Mouse (Mus musculus): ENCODE measurements around the gene Gid4.

Gid4 gene

DNA sequence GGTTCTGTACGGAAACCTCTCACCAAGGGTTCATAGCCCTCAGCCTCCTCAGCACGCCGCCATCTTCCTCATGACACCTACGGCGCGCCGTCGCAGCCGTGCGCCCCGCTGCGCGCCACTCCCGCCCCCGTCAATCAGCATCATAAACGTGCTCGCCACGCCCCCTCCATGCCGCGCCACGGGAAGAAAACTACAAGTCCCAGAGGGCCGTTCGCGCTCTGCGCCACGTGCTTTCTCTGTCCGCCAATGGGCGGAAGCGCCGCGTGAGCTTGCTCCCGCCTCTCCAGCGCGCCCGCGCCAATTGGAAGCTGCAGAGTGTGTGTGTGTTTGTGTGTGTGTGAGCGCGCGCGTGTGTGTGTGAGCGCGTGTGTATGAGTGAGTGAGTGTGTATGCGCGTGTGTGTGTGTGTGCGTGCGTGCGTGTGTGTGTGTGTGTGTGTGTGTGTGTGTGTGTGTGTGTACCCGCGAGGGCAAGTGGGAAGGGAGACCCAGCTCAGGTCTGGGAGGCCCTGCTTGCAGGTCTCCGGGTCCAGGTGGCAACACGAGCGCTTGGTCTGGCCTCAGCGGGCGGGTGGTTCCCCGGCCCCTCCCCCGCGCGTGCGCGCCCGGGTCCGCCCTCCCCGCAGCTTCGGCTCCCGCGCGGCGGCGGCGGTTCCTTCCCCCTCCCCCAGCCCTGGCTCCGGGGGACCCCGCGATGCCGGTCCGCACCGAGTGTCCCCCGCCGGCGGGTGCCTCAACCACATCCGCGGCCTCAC lies at the start of gene Gid4:
Gid4 (plus strand) TSS at position 183 of the 754 bp plus-strand sequence.
- peak; percentile 98 for DNase-seq (ENCODE audit: low read depth, low spot score)

DNA sequence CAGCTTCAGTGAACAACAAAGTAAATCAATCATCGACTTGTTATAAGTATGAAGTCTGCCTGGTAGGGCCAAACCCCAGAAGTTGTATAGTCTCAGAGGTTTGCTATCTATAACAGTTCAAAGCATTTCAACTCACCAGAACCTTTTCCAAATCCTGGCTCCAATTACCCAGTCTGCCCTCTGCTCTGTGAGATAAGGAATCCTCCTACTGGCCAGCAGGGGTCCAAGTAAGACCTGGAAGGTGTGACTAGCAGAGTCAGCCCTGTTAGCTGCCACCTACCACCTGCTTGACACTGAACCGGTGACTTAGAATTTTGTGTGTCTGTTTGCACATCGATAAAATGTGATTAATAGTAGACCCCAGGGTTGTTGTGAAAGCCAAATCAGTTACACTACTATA lies 49.7 kb upstream of the Gid4 start:
- no peak for DNase-seq (ENCODE audit: low read depth, low spot score)

- DNase-seq (ENCODE audit: low read depth, low spot score): no peak
Observed at GRCm38 (mm10) chr11:60368909-60369308, 48.0 kb upstream of the Gid4 start.

GRCm38 (mm10) chr11:60369448-60369847 lies 47.5 kb upstream of the Gid4 start:
- no peak for DNase-seq (ENCODE audit: low read depth, low spot score)

DNA sequence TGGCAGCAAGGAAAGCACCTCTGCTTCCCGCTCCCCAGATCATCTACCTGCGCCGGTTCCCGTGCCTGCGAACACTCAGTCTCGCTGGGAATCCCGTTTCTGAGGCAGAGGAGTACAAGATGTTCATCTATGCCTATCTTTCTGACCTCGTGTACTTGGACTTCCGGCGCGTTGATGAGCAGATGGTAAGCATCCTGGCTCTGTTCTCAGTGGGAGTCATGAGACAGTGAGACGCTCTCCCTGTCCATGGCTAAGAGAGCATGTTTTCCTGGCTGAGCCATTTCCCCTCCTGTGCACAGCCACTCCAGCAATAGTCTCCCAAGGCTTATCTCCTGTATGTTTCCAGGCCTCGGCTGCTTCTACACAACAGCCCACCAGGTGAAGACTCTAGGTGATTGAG lies 46.5 kb upstream of the Gid4 start:
- no peak for DNase-seq (ENCODE audit: low read depth, low spot score)

- no peak for DNase-seq (ENCODE audit: low read depth, low spot score)
Observed at GRCm38 (mm10) chr11:60374481-60374880, 42.5 kb upstream of the Gid4 start.

GRCm38 (mm10) chr11:60383518-60383917 lies 33.4 kb upstream of the Gid4 start:
- no peak for DNase-seq (ENCODE audit: low read depth, low spot score)

DNA sequence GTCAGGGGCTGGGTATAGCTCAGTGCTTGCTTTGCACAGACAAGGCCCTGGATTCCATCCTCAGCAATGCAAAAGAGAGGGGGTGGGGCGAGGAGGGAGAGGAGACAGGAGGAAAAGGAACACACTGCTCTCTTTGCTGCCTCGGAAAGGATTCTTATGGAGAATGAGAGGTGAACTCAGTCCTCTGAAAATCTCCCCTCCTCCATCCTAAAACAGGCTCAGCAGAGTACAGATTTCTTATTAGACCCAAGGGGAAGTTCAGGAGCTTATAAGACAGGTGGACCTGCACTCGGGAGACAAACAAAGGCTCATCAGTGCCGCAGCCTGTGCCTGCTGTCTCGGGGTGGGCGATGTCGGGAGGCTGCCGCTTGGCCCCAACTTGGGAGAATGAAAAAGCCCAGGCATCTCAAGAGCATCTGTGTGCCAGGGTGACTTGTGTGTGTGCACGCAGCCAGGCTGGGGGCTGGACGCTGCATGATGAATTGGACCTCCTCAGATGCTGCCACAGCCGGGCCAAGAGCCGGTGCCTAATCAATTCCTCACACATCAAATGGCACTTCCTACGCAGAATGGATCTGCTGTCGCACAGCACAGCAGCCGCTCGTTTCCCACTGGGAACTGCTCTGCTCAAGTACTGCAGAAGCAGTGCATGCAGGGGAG lies 32.1 kb upstream of the Gid4 start:
- peak; percentile 40 for DNase-seq (ENCODE audit: low read depth, low spot score)

DNA sequence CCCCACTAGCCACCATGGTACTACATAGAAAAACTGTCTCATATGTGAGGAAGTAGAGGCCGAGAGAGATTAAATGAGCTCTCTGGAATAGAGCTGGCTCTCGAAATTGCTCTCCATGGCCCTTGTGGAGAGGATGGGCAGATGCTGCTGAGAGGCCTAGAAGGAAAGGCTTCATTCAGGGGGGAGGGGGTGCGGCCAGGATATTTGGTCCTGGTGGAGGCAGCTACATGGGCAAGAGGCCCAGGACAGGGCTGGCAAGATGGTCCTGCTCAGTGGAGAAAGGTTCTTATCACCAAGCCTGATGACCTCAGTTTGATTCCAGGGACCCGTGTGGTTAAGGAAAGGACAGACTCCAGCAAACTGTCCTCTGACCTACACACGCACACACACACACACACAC lies 31.0 kb upstream of the Gid4 start:
- no peak for DNase-seq (ENCODE audit: low read depth, low spot score)

DNA sequence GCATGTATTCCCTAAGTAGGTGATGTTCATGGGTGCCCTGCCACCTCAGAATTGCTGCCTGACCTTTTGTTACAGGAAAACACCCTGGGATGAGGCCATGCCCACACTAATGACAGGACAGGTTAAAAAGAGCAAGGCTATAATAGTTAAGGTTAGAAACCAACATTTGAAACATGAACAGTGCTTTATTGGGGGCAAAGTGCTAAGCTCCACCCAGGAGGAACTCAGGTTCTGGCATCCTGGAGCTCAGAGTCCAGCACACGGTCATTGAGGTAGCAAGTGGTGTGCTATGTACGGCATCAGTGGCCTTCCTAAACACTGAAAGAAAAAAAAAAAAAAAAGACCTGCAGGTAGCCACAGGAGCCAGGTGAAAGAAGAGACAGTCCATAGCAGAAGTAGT lies 29.0 kb upstream of the Gid4 start:
- no peak for DNase-seq (ENCODE audit: low read depth, low spot score)

DNA sequence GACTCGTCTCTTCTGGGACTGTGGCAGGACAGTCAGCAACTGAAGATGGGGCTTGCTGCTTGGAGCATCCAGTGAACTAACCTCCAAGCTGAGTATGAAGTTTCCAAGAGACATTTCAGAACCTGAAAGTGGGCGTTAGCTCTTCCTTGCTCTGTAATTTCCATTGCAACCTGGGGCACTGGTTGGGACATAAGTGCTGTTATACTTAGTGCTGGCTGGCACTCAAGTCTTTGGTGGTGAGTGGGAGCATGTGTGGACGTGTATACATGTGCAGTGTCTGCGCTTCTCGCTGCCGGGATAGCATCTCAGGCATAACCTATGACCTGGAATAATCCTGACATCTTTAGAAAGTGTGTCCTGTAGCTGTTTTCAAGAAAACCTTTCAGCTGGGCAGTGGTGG lies 25.6 kb upstream of the Gid4 start:
- DNase-seq (ENCODE audit: low read depth, low spot score): no peak

- DNase-seq (ENCODE audit: low read depth, low spot score): no peak
Observed at GRCm38 (mm10) chr11:60396546-60396945, 20.4 kb upstream of the Gid4 start.

DNA sequence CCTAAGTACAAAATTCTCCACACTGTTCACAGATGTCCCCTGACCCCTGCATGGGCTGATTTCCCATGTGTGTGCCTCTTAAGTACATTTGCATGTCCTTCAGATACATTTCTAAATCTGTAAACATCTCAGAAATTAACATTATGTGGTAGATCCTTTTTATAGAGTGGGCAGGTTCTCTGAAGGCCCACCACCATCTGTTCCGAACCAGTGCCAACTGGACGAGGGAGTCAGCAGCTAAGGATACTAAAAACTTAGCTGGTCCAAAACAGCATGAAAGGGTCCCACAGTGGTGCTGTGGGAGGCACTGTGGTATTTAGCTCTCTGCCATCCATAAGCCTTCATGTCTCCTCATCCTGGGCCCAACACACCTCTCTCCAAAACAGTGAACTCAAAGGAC lies 19.8 kb upstream of the Gid4 start:
- DNase-seq (ENCODE audit: low read depth, low spot score): no peak

DNA sequence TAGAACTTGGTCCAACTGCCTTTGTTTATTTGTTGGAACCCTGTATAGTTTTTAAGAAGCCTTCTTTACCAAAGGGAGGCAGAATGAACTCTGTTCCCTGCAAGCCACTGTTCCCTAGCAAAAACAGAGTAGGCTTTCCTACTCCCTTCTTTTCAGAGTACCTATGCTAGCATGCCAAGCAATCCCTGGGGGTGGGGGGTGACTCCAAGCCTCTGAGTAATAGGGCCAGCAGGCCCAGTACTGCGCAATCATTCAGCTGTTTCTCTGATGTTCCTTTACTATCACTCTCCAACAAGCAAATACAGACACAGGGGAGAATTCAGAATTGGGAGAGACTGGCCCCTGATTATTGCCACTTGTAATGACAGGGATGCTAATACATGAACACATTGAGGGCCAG lies 10.3 kb upstream of the Gid4 start:
- DNase-seq (ENCODE audit: low read depth, low spot score): no peak

DNA sequence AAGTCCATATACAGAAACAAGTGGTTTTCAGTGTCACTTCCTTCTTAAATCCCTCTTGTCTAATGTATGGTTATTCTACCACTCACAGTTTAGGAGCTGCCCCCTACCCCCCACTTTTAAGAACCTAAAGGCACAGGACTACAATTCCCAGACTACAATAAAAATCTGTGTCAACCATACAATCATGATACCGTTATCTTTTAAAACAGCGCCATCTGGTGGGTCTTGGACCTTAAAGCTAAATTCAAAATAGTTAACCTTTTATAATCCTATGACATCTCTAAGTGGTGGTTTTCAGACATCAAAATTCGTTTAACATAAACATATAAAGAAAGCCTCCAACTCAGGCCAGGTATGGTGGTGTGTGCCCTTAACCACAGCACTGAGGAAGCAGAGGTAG lies 4.8 kb upstream of the Gid4 start:
- DNase-seq (ENCODE audit: low read depth, low spot score): peak; percentile 51

DNA sequence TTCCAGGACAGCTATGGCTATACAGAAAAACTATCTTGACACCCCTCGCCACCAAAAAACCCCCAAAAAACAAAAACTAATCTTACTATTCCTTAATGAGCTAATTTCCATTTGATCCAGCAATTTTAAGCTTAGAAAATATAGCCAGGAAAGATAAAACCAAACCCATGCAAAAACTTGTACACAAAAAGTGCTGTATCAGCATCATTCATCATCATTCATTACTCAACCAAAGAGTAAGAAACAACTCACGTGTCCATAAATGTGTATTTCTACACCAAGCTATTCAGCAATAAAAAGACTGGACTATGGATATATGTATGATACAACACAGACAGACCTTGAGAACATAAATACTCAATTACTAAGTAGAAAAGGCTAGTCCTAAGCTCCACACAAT lies 4.0 kb upstream of the Gid4 start:
- DNase-seq (ENCODE audit: low read depth, low spot score): no peak

DNA sequence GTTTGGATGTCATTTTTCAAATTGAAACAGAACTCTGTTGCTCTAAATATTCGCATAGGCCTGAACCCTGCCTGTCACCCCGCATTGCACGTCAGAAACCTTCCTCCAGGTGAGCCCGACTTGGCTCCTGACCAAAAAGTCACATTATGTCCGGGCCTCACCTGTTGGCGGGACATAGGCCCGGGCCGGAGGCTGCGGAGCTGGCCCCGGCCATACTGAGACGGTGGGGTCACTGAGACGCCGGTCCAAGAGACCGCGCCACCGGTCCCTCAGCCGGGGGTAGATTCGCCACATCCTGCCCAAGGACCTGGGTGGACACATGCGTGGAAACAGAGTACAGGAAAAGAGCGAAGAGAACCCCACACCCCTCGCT lies 369 bp upstream of the Gid4 start:
- DNase-seq (ENCODE audit: low read depth, low spot score): no peak

DNA sequence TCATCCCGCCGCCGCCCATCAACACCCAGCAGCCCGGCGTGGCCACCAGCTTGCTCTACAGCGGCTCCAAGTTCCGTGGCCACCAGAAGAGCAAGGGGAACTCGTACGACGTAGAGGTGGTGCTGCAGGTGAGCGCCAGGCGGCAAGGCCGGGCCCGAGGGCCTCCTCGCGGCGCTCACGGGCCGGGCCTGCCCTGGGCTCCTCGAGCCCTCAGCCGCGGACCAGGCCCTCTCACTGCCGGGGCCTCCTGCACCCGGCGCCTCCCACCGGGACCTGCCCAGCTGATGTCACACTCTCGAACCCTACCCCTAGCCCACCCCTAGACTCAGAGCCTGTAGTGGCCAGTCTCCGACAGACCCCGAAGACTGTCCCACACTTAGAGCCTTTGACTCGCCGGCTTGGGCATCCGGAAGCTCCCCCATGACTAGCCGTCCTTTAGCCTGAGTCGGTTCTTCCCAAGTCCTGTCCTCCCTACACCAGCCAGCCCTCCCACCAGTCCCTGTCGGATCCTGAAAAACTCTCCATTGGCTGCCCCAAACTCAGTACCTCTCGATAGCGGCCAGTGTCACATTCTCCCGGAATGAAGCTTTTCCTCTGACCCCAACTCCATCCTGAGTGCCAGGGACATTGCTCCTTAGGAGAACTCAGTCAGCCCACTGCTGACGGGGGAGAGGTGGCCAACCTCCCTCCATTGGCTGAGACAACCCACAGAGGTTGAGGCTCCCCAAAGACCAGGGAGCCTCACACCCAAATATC lies 950 bp downstream of the Gid4 start, which contains the start of gene Atpaf2:
Atpaf2 (minus strand) TSS at position 741 of the 756 bp plus-strand sequence.
- DNase-seq (ENCODE audit: low read depth, low spot score): no peak

- no peak for DNase-seq (ENCODE audit: low read depth, low spot score)
Observed at GRCm38 (mm10) chr11:60418473-60418803, 1.5 kb downstream of the Gid4 start.

GRCm38 (mm10) chr11:60422046-60422668 lies 5.2 kb downstream of the Gid4 start:
- no peak for DNase-seq (ENCODE audit: low read depth, low spot score)

GRCm38 (mm10) chr11:60423006-60423405 lies 6.1 kb downstream of the Gid4 start:
- DNase-seq (ENCODE audit: low read depth, low spot score): no peak

- DNase-seq (ENCODE audit: low read depth, low spot score): no peak
Observed at GRCm38 (mm10) chr11:60426417-60426816, 9.5 kb downstream of the Gid4 start.
